Mouse (Mus musculus): Measurements from ENCODE around the gene Zdhhc16.
A peak's percentile ranks its signal among the peaks of the same experiment; 100 is the strongest.
"Not testable (repeated sequence)": the region's sequence is repeated elsewhere in the genome, so short reads cannot be mapped to it uniquely, and the experiment has no call there.

Gene Zdhhc16

GRCm38 (mm10) chr19:41913774-41914591 lies 19.3 kb upstream of the Zdhhc16 start:
- DNase-seq (ENCODE audit: low read depth, low spot score), result no peak

DNA sequence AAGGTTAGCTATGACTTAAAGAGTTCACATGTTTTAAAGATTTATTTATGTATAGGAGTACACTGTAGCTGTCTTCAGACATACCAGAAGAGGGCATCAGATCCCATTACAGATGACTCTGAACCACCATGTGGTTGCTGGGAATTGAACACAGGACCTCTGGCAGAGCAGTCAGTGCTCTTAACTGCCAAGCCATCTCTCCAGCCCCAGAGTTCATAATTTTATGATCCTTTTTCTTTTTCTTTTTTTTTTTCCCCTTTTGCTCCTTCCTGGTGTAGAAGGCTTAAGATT lies 18.7 kb upstream of the Zdhhc16 start:
- not testable (repeated sequence) for DNase-seq (ENCODE audit: low read depth, low spot score)

GRCm38 (mm10) chr19:41915294-41915693 lies 18.0 kb upstream of the Zdhhc16 start:
- no peak for DNase-seq (ENCODE audit: low read depth, low spot score)

DNA sequence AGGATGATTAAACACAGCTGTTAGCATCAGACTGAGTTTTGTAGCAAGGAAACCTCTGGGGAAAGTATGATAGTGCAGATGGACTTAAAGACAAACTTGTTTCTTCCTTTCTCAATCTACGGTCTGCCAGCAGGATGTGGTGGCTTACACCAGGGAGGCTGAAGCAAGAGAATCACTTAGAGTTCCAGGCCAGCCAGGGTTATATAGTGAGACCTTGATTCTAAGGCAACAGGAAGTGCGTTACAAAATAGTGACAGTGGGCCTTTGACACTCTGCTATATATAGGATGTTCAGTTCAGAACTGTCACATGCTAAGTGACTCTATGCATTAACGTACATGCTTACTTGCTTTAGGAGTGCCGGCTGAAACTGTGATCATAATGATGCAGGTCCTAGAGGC lies 16.4 kb upstream of the Zdhhc16 start:
- no peak for DNase-seq (ENCODE audit: low read depth, low spot score)

GRCm38 (mm10) chr19:41919471-41919870 lies 13.8 kb upstream of the Zdhhc16 start:
- DNase-seq (ENCODE audit: low read depth, low spot score), result no peak

DNA sequence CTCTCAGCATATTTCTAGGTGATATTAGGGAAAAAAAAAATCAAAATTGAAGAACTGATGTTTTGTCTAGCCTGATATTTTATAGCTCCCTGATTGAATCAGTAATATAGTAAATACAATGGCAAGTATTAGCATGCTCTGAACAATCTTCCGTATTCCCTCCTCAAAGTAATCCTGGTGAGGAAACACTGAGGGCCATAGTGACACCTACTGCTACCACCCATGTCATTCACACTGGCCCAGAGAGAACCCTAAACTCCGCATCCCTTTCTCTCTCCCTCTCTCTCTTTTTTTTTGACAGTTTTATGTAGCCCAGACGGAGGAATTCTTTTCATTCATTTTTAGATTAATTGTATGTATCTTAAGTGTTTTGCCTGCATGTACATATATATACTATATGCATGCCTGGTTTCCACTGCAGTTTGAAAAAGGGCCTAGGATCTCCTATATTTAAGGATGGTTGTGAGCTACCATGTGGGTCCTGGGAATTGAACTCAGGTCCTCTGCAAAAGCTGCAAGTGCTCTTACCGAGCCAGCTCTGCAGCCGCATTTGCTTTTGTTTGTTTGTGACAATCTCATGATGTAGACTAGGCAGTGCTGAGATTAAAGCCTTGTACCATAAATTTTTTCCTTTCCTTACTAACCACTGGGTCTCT lies 12.7 kb upstream of the Zdhhc16 start:
- DNase-seq (ENCODE audit: low read depth, low spot score), result no peak

GRCm38 (mm10) chr19:41932686-41933085 lies 594 bp upstream of the Zdhhc16 start:
- DNase-seq (ENCODE audit: low read depth, low spot score), result no peak

DNA sequence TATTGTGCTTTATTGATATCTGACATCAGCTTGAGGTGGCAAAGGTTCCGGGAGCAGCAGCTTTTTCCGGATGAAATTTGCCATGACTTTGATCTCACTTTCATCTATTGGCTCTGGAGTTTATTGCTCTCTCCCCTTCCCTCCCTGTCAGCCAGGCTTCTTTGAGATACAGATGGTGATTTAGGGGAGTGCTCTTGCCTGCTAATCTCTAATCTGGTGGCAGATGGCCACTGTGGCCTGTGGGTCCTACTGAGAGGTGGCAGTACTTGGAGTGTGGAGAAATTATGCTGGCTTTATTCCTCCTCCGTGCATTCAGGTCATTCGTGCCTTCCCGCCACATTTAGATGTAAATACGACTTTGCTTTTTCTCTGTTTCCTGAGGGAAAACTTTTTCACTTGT lies 844 bp downstream of the Zdhhc16 start:
- peak; percentile 19 for DNase-seq (ENCODE audit: low read depth, low spot score)

GRCm38 (mm10) chr19:41935921-41936320 lies 2.6 kb downstream of the Zdhhc16 start:
- no peak for DNase-seq (ENCODE audit: low read depth, low spot score)

DNA sequence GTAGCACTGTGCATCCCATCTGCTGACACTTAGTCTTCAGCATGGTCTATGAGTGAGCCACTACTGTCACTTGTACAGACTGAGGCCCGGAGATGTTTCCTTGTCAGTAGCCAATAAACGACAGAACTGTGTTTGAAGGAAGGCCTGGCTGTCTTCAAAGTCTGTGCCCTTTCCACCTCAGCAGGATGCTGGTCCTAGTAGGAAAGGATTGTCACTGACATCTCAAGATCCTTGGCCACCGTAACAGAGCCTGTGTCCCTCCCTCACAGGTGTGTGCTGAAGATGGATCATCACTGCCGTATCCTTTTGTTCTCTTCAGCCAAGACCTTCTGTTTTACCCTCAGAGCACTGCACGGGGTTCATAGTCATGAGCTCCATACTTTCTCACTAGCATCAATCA lies 5.3 kb downstream of the Zdhhc16 start:
- no peak for DNase-seq (ENCODE audit: low read depth, low spot score)

DNA sequence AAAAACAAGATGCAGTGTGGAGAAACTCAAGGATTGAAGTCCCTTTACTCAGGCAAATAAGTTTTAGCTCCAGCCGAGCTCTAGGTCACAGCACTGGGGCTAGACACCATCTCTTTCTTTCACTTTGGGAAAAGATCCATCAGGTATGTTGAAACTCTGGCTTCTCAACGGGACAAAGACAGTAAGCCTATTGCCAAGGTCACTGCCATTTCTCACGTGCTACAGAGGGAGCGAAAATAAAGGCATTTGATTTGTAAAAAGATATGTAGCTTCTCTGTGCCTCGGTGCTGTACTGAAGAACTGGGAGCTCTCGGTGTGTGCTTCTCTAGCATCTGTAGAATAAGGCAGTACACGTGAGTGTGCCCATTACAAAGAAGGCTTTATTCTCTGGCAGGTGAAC lies 10.6 kb downstream of the Zdhhc16 start:
- no peak for DNase-seq (ENCODE audit: low read depth, low spot score)

- DNase-seq (ENCODE audit: low read depth, low spot score), result peak; percentile 26
Observed at GRCm38 (mm10) chr19:41952287-41952686, 19.0 kb downstream of the Zdhhc16 start.

DNA sequence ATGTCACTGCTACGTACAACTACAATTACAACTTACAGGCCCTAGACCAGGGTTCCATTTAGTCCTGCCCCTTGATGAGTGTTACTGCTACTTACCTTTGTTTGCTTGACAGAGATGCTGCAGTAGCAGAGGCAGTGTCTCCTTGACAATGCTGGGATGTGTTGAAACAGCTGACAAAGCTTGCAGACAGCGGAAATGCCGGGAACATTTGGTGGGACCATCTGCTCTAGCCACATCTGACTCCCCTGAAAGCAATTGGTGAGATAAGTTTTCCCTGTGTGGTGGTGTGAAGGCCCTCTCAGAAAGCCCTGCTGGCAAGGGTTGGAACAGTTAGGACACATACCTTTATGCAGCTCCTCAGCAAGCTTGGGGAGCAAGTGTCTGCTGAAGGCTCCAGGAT lies 20.3 kb downstream of the Zdhhc16 start:
- DNase-seq (ENCODE audit: low read depth, low spot score), result no peak

DNA sequence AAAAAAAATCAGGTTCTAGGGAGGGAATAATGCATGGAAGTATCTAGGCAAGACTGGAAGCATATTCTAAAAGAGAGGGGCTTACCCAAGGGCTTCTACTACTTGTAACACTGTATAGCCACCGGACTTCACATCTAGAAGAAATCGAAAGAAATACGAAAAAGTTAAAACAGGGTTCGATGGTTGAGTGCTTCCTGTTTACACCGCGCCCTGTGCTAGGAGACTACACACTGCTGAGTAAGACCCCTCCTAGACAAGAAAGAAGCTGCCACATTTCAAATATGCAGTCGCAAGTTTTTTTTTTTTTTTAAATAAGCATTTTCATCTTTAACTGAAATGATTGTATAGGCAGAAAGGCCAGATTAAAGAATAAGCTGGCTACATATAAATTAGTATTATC lies 36.3 kb downstream of the Zdhhc16 start:
- no peak for DNase-seq (ENCODE audit: low read depth, low spot score)

GRCm38 (mm10) chr19:41973891-41974794 lies 40.9 kb downstream of the Zdhhc16 start:
- no peak for DNase-seq (ENCODE audit: low read depth, low spot score)

DNA sequence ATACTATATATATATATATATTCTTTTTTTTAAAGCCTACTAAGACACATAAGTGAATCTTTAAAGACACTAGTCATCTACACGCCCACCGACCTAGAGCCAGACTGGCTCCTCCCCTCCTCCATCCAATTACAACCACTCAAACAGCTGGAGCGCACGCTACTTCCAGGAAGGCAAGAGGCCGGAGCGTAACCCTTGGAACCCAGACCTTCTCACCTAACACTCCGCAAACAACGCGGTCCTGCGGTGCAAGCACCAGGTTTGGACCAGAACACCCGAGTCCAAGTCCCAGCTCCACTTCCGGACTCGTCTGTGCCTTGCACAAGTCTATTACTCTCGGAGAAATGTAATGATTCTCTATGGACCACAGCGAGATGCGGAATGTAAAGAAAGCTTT lies 47.1 kb downstream of the Zdhhc16 start:
- peak; percentile 61 for DNase-seq (ENCODE audit: low read depth, low spot score)

DNA sequence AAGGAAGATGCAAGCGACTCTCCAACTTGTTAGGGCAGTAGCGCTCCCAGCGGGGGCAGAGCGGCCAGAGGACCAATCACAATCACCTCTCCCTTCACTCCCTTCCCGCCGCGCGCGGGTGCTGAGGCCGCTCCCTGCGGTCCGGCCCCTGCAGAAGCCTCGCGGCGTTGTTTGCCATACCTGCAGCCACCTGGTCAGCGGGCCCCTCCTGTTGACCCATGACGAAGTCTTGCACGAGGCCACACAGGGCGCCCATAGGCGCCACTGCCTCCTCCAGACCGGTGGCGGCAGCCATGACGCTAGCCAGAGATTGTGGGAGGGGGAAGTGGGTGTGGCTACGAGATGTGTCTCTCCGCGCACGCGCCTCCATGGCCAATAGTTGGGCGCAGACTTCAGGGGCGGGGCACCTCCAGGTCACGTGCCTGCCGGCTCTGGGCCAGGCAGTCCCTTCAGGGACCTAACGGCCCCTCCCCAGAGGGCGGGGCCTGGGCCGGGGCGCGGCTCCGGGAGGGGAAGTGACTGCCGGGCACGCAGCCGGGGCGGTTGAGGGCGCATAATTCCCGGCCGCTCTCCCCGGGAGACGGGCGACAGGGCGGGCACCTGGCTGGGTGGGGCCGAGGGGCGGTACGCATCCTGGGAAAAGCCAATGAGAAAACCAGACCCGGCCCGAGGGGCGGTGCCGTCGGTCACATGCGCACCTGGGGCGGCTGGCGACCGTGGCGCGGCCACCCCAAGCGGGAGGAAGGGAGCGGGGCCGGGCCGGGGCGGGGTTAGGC lies 47.7 kb downstream of the Zdhhc16 start, which contains the start of gene Mms19:
Mms19 (minus strand) TSS at position 339 of the 776 bp plus-strand sequence.
- peak; percentile 99 for DNase-seq (ENCODE audit: low read depth, low spot score)

DNA sequence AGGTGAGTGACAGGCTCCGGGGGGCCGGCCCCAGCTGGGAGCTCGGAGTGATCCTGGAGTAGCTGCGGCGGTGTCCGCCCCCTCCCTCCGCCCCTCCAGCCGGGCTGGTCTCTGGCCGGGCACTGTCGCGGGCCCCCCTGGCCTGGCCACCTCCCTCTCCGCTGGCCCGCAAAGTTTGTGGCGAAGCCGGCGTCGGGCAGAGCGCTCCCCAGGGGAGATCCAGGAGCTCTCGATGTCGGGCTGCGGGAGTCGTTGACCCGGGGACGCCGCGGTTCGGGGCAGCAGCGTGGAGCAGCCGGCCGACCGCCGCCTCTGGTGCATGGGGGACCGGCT lies 48.3 kb downstream of the Zdhhc16 start, which contains the start of gene Ubtd1:
Ubtd1 (plus strand) TSS at position 169 of the 333 bp plus-strand sequence.
- no peak for DNase-seq (ENCODE audit: low read depth, low spot score)

DNA sequence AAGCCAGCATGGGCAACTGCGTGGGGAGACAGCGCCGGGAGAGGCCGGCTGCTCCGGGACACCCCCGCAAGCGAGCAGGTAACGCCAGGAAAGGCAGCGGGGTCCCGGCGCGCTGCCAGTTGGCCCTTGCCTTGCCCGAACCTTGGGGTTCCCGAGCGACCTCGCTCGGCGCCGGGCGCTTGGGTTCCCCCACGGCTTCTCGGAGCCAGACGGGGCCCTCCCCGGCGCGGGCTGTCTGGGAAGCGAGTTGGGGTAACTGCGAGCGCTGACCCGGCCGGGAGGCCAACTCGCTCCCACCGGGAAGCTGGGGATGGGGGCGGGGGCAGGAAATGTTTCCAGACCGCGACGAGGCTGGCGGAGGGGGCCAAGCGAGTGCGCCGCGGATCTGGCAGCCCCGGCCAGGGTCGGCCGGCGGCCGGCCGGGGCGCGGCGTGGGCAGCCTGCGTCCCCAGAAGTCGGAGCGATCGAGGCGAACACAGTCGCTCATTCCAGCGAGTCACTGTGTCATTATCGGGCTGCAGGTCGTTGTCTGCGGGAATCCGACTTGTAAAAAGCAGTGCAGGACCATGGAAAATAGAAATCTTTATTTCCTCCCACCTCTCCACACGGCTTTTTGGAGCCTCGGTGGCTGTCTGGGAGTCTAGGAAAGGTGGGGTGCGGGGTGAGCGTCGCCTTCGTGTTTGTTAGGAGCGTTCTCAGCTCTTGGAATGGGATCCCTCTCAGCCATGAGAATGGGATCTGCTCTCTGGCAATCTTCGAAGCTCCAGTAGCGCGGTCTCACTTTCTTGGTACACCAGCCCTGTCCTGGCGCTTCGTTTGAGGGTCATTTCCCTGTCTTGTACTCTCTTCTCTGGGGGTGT lies 48.9 kb downstream of the Zdhhc16 start:
- DNase-seq (ENCODE audit: low read depth, low spot score), result no peak

DNA sequence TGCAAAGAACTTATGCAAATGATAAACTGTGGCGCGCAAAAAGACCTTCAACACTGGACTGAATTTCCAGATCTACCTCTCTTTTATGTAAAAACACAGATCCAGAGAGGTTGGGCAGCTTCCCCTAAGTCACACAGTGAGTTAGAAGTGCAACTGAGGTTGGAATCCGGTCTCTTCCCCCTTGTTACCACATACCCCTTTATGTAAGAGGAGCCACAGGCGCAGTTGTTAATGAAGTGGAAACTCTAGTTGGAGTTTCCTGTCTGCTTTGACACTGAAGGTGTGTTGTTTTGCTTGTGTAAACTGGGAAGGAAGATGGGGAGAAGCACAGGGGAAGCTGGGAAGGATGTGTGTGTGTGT lies 49.5 kb downstream of the Zdhhc16 start:
- no peak for DNase-seq (ENCODE audit: low read depth, low spot score)

DNA sequence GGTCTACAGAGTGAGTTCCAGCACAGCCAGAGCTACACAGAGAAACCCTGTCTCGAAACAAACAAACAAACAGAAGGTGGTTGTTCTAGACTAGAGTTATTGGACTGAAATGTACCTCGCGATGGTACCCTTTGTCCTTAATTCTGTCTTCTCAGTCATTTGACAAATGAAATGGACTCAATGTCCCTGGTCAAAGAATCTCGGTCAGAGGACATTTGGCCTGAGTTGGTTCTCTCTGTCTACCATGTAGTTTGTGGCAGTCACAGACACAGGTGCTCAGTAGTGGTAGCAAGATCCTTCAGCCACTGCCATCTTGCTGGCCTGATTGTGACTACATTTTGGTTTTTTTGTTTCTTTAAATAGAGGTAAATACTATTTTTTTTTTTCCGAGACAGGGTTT lies 52.7 kb downstream of the Zdhhc16 start:
- DNase-seq (ENCODE audit: low read depth, low spot score), result no peak

Data from mesoderm, embryonic 11.5 days (tissue).